Mouse (Mus musculus) thymus, postnatal 4 days (tissue): Measurements from ENCODE around the gene Rnf130.

Experiments
- DNase-seq: peaks from one replicate; pipeline ENCODE4 v3.0.0; 2021

The Rnf130 gene

DNA sequence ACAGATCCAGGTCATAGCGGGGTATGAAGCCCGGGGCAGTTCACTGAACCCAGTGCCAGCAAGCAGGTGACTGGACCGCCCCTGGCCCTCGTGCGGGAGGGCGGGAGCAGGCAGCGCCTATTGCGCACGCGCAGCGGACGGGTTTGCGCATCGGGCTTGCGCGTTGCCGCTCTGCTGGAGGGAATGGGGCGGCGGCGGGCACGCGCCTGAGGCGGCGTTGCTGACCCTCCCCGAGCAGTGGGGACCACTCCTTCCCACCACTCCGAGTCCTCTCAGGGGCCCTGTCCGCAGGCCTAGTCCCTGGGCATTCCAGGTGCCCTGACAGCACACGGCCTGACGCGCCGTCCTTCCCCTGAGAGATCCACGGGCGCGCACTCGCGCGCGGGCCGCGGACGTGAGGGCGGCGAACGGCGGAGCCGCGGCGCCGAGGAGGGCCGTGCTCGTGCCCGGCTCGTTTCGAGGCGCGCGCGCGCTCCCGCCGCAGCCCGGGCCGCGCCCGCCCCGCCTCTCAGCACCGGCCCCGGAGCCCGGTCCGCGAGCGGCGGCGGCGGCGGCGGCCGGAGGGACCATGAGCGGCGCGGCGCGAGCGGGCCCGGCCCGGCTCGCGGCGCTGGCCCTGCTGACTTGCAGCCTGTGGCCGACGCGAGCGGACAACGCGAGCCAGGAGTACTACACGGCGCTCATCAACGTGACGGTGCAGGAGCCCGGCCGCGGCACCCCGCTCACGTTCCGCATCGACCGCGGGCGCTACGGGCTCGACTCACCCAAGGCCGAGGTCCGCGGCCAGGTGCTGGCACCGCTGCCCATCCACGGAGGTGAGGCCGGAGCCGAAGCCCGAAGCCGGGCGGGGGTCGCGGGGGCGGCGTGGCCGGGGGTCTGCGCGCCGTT, at the start of gene Rnf130:
Gene Rnf130 (plus strand): TSS at position 514 of the 888 bp plus-strand sequence.
- DNase-seq, result peak; percentile 97

DNA sequence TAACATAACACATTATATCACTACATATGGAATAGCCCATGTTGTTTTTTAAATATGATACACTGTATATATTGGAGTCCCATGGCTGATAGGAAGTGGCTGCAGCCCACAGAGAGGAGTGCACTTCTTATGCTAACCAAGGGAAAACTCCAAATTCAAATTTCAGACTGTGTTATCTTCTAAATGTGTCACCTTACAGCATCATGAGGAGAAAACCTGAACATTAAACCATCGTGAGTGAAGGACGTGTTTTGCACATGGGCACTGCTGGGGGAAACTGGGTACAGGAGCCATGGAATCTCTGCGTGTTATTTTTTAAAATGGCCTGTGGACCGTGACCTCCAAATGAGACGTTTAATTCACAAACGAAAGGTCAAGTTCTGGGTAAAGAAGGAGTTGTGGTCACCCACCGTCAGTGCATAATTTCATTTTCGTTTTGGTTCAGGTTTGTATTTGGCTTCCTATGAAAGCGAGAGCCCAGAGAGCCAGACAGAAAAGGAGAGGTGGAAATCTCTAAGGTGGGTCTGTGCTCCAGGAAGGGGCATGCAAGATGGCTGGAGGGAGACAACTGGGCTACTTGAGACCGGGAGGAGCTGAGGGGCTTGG, 47.1 kb upstream of the Rnf130 start:
- DNase-seq, result no peak

DNA sequence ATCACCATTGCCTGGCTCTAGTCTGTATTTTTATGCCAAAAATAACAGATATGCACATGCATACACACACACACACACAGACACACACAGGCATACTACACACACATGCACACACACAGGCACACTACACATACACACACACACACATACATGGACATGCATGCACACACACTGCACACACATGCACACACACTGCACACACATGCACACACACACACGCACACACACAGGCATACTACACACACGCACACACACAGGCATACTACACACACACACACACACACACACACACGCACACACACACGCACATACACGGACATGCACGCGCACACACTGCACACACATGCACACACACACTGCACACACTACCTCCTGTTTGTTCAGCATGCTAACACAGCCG, 46.2 kb upstream of the Rnf130 start:
- no peak for DNase-seq

DNA sequence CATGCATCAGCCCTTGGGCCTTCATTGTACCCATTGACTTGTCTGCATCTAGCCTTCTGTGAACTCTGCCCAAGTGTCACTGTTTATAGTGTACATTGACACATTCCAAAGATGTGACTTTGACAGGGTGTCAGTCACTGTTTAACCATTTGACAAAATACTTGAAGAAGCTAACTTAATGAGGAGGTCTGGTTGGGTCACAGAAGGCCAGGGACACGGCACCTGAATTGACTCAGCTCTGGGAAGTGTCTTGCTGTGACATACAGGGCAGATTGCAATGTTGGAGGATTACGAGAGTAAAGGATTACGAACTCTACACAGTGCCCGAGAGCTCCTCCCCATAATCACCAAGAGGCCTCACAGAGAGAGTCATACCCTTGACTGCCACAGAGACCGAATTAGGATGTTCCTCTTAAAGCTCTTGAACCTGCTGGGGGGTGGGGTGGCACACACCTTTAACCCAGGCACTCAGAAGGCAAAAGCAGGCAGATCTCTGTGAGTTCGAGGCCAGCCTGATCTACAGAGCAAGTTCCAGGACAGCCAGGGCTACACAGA, 44.4 kb upstream of the Rnf130 start:
- DNase-seq, result no peak

DNA sequence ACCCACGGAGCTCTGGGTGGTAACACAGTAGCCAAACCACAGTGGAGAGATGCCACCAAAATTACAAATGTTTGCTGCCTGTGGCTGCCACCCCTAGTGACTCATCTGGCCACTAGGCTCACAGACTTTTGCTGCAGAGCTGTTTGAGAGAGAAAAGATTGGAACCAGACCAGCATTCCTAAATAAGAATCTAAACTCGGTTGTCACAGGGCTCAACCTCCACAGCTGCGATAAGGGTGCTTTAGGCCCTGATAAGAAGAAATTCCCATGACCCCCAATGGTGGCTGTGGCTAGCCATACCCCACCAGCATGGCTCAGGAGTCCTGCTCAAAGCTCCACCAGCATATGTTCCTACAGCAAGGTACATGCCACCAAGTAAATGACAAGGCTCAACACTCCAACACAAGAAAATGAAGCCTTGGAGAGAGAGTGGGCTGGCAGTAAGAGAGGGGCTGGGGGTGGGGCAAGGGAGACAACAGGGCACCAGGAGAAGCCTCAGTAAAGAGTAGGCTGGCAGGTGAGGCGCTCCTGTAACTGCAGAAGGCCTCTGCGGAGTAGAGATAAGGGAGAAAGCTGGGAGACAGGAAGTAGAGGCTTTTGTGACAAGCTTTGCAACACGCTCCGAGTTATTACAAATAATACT, 43.7 kb upstream of the Rnf130 start:
- peak; percentile 27 for DNase-seq

DNA sequence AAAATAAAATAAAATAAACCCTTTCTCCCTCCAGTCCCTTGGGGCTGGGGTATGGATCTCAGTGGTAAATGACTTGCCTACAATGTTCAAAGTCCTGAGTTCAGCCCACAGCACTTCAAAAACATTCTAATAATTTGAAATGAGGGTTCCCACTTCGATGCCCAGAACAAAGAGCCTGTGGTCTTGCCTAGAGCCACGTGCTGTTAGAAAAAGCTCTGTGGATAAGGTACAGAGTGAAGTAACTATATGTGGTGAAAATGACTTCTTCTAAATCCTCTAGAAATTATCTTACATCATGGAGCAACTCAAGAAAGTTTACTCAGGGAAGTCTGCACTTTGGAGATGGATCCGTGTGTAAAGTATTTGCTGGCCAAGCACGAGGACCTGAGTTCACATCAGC, 43.1 kb upstream of the Rnf130 start:
- DNase-seq, result no peak

- DNase-seq, result peak; percentile 31
Measured at GRCm38 (mm10) chr11:49982881-49983280, 42.3 kb upstream of the Rnf130 start.

- no peak for DNase-seq
Measured at GRCm38 (mm10) chr11:49983875-49984552, 41.1 kb upstream of the Rnf130 start.

DNA sequence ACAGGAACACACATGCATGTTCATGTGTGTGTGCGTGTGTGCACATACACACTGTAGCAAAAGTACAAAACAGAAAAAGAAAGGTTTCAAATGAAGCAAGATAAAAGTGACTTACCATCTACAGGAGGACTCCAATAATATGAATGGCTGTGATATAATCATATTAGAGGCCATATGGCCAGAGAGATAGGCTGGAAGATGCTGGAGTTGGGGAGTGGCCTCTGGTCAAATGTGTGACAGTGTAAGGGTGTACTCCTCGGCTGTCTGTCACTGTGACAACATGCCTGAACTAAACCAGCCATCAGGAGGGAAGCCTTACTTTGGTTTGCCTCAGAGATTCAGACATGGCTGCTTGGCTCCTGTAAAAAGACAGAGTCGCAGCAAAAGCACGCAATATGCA, 40.1 kb upstream of the Rnf130 start:
- no peak for DNase-seq

DNA sequence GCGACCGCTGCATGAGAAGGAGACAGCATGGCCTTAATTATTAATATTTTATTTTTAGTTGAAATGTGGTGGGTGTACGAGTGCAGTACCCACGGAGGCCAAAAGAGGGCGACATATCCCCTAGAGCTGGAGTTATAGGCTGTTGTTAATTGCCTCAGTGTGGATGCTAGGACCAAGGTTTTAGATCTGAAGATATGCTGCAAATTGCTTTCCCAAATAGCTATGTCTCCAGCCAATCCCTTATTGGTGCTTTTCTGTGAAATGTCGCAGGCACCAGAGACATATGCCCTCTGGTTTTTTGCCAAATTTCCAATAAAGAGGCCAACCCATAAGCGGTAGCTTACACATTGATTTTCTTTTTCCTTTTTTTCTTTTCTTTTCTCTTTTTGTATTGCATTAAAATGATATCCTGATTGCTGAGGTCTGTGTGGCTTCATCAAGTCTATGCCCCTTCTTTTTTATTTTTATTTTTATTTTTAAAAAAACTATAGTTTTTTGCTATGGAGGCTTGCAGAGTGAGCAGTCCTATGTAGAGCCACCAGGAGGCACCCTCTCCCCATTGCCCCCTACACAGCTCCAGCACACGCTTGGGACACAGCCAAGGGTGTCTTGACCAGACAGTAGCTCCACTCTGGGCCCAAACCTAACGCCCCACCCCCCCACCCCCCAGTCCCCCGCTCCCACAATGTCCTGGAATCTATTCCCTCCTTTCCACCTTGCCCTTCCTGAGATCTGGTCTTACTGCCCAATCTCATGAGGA, 38.7 kb upstream of the Rnf130 start:
- peak; percentile 71 for DNase-seq

- no peak for DNase-seq
Measured at GRCm38 (mm10) chr11:49994536-49994935, 30.6 kb upstream of the Rnf130 start.

GRCm38 (mm10) chr11:49996398-49996797, 28.7 kb upstream of the Rnf130 start:
- DNase-seq, result no peak

DNA sequence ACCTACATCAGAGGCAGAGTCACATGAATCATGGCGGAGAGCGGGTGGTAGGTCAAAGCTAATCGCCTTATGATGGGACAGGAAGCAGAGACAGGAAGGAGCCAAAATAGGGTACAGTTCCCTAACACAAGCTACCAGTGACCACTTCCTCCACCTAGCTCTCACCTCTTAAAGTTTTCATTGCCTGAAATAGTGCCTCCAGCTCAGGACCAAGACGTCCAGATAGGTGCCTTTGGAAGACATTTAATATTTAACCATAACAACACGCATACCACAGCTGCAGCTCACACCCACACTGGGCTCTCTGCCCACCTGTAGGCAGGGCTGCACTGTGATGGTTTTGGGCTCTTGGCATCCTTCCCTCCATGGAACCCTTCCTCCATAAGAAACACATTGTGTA, 27.8 kb upstream of the Rnf130 start:
- DNase-seq, result no peak

GRCm38 (mm10) chr11:50002853-50003252, 22.3 kb upstream of the Rnf130 start:
- no peak for DNase-seq

GRCm38 (mm10) chr11:50007776-50008175, 17.4 kb upstream of the Rnf130 start:
- DNase-seq, result no peak

DNA sequence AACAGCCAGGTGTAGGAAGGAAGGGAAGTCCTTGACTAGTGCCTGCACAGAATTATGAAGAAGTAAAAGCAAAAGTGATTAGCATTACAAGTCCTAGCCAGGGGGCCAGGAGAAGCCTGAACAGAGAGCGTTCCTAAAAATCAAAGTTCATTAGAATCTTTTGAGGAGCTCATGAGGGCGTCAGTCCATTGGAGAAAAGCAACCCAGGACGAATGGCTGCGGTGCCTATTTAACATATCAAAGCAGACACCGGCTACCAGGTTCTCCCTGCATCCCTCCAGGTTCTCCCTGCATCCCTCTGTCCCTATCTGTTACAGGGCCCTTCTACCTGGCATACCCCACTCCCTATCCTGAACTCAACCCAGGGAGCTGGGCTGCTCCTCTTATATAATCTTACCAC, 16.9 kb upstream of the Rnf130 start:
- no peak for DNase-seq

DNA sequence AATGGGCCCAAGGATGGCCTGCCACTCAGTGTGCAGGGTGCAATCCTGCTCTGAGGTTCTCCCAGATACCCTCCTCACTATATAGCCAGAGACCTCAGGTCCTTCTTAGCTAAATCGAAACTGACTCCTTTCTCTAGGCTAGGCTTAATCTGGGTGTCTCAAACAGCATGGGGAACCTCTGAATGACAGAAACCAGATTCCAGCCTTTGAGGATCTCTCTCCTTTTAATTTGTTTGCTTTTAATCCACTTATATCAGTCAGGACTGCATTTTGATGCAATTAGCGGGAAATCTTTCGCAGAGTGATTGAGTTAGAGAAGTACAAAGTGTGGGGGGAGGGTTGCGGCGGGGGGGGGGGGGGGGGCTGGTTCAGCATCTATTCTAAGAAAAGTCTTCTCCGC, 12.1 kb upstream of the Rnf130 start:
- no peak for DNase-seq

DNA sequence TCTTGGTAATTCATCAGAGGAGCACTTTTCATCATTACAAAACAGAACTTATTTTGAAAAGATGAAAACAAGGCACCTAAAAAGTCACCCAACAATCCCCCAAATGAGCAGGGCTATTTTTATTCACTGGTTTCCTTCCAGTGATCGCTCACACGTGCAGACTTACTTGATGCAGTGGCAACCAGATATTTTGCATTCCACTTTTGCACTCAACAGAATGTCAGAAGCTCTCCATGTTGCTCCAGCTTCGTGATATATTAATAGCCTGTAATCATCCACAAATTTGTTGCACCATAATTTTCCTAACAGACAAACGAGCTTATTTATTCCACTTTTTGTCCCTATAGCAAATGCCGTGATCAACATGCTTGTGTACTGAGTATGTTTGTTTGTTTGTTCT, 8.6 kb upstream of the Rnf130 start:
- no peak for DNase-seq

DNA sequence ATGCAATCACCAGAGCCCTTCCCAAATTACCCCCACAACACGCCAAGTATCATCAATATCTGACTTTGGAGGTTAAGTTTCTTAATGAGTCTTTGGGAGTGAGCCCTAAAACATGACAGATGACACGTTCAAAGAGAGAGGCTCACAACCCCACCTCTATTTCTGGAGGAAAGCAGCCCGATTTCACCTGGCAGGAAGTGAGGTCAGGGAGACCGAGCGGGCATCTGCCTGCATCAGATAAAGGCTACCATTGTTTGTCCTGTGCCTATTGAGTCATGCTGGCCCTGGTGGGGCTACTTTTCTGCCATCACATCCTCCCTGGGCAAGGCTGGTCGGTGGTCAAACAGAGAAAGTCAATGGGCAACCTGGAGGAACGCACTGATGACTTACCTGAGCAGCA, 7.6 kb upstream of the Rnf130 start:
- peak; percentile 33 for DNase-seq

GRCm38 (mm10) chr11:50018848-50019247, 6.3 kb upstream of the Rnf130 start:
- no peak for DNase-seq

DNA sequence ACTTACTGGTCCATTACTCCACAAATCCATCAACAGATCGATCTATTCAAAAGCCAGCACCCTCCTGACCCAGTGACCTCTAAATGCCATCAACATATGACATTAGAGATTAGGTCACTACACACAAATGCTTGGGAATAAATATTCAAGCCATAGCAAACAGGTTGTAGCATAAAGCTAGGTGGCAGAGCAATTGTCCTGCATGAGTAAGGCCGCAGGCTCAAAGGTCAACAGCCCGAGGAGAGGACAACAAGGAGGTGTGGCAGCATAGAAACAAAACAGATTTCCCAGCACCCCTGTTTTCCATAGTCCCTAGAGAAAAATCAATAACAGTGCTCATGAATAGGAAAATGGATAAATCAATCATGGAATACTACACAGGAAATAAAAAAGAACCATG, 3.1 kb upstream of the Rnf130 start:
- no peak for DNase-seq

GRCm38 (mm10) chr11:50024445-50024832, 707 bp upstream of the Rnf130 start:
- DNase-seq, result no peak
